Mouse (Mus musculus) liver, embryonic 14.5 days (tissue): ENCODE results near the gene Apbb1ip. TPM values are rescaled to one million over a fixed set of nuclear protein-coding genes. Genes with fewer than 3 reads are reported as not detected.
A peak's percentile ranks its signal among the peaks of the same experiment; 100 is the strongest.

Source experiments
- ATAC-seq: fragments of 200-750 bp; cut with Nextera tagmentation; 2 replicates; pipeline ENCODE4 v1.8.0; 2017; ENCODE audit warnings: moderate number of reproducible peaks, mild to moderate bottlenecking, moderate library complexity; ENCODE audit not compliant: insufficient read depth
- DNase-seq, 3 experiments: peaks; one replicate each; pipeline ENCODE4 v3.0.0-alpha.2; 2012 to 2013; ENCODE audit warnings: low read depth in 3 of 3, low spot score in 3 of 3
- H3K27ac ChIP-seq: fragments of 300-500 bp; sonication (generic); 2 replicates; pipeline ENCODE4 v1.5.1; 2014; ENCODE audit warnings: moderate library complexity, mild to moderate bottlenecking, control low read depth, inconsistent platforms
- H3K27me3 ChIP-seq: fragments of 300-500 bp; sonication (generic); 2 replicates; pipeline ENCODE4 v1.6.1; 2014; ENCODE audit warnings: mild to moderate bottlenecking, low read length, moderate library complexity; ENCODE audit not compliant: control insufficient read depth, insufficient read depth
- H3K36me3 ChIP-seq: fragments of 300-500 bp; sonication (generic); replicated peaks from 2 replicates; pipeline ENCODE4 v1.6.1; 2014; ENCODE audit warnings: low read depth; ENCODE audit not compliant: control insufficient read depth, insufficient read depth
- H3K4me1 ChIP-seq, 2 experiments: fragments of 200-500 bp in 1 of 2; fragments of 300-500 bp in 1 of 2; sonication (generic) in 1 of 2; replicated peaks; 2 replicates each; pipeline ENCODE4 v1.6.1; 2012 to 2014; ENCODE audit warnings: antibody characterized with exemption in 1 of 2, inconsistent platforms in 1 of 2, low read length in 1 of 2; ENCODE audit not compliant: control insufficient read depth in 2 of 2, insufficient read depth in 2 of 2
- H3K4me2 ChIP-seq: fragments of 300-500 bp; sonication (generic); 2 replicates; pipeline ENCODE4 v1.6.1; 2014; ENCODE audit warnings: low read depth, mild to moderate bottlenecking, control low read depth, moderate library complexity
- H3K4me3 ChIP-seq, 2 experiments: fragments of 200-500 bp in 1 of 2; fragments of 300-500 bp in 1 of 2; sonication (generic) in 1 of 2; 2 replicates each; pipeline ENCODE4 v1.5.1; 2012 to 2014; ENCODE audit warnings: low read depth in 2 of 2, low read length in 2 of 2, mild to moderate bottlenecking in 2 of 2, control low read depth in 1 of 2, inconsistent platforms in 1 of 2, moderate library complexity in 1 of 2; ENCODE audit not compliant: insufficient read depth in 1 of 2
- H3K9ac ChIP-seq: fragments of 300-500 bp; sonication (generic); replicated peaks from 2 replicates; pipeline ENCODE4 v1.6.1; 2014; ENCODE audit warnings: mild to moderate bottlenecking, control low read depth, moderate library complexity
- H3K9me3 ChIP-seq: fragments of 300-500 bp; sonication (generic); 2 replicates; pipeline ENCODE4 v1.6.1; 2016; ENCODE audit warnings: low read length, mixed read lengths; ENCODE audit not compliant: control insufficient read depth
- CTCF ChIP-seq: IDR thresholded peaks from 2 replicates; pipeline ENCODE4 v1.5.1; 2016; ENCODE audit warnings: antibody characterized with exemption, low read depth, control low read depth
- EP300 ChIP-seq: IDR thresholded peaks from 2 replicates; pipeline ENCODE4 v1.6.1; 2016; ENCODE audit warnings: antibody characterized with exemption, low read depth
- WGBS: fragments of 180-500 bp; shearing (Covaris S2); extraction: QIAGEN DNeasy Blood & Tissue Kit; methylation state at CpG from one replicate; pipeline ENCODE4 v1.1.7; 2014; ENCODE audit not compliant: insufficient replicate concordance; 5-methylcytosine and 5-hydroxymethylcytosine counted together
- polyA plus RNA-seq, 2 experiments: library from polyadenylated mRNA; depleted of rRNA in 1 of 2; stranded (reverse) in 1 of 2; unstranded in 1 of 2; fragments of >200 nt; fragmentation: Nextera tagmentation in 1 of 2; extraction: Ambion mirVana in 1 of 2; gene quantifications; 2 replicates each; pipeline versions ENCODE4 v1.2.1 to v1.2.3; 2012 to 2014

The Apbb1ip gene
- polyA plus RNA-seq, 2 experiments, result 7.3 to 10.6 TPM

- H3K27me3 ChIP-seq, result no peaks in the 10 kb centered on the region
- H3K36me3 ChIP-seq, result peaks cover 31% of the 10 kb centered on the region
- no peaks in the 10 kb centered on the region for H3K4me1 ChIP-seq
- DNase-seq, result peak in 2 of 3 experiments; percentile 11 to 20
- TF ChIP-seq EP300 (peak; percentile 53), CTCF (no peak)
- peak; percentile 66 for ATAC-seq
- no peak overlapping the region for H3K27ac ChIP-seq
- H3K9me3 ChIP-seq, result no peaks in the 10 kb centered on the region
- H3K9ac ChIP-seq, result no peak overlapping the region
- no peak overlapping the region for H3K4me2 ChIP-seq
- 24% methylated on average over 3 of the region's 3 CpGs for WGBS
- no peak overlapping the region for H3K4me3 ChIP-seq
Measured at GRCm38 (mm10) chr2:22903947-22904346, 130.1 kb downstream of the Apbb1ip start.

- H3K9ac ChIP-seq, result no peak overlapping the region
- H3K27ac ChIP-seq, result no peak overlapping the region
- H3K36me3 ChIP-seq, result peaks cover 21% of the 10 kb centered on the region
- no peak overlapping the region for H3K4me2 ChIP-seq
- 81% methylated on average over 3 of the region's 3 CpGs for WGBS
- ATAC-seq (no peak), DNase-seq (no peak)
- H3K4me1 ChIP-seq, result no peaks in the 10 kb centered on the region
- no peak for TF ChIP-seq CTCF
- no peak for TF ChIP-seq EP300
- no peak overlapping the region for H3K4me3 ChIP-seq
- H3K9me3 ChIP-seq, result no peaks in the 10 kb centered on the region
- H3K27me3 ChIP-seq, result no peaks in the 10 kb centered on the region
Measured at GRCm38 (mm10) chr2:22914421-22914820, 140.5 kb downstream of the Apbb1ip start.

- DNase-seq (no peak), ATAC-seq (no peak)
- H3K27ac ChIP-seq, result no peak overlapping the region
- H3K36me3 ChIP-seq, result peaks cover 15% of the 10 kb centered on the region
- no peak overlapping the region for H3K4me2 ChIP-seq
- no peaks in the 10 kb centered on the region for H3K27me3 ChIP-seq
- no peak for TF ChIP-seq EP300
- TF ChIP-seq CTCF, result no peak
- H3K4me1 ChIP-seq, result no peaks in the 10 kb centered on the region
- 65% methylated on average over 2 of the region's 2 CpGs for WGBS
- no peaks in the 10 kb centered on the region for H3K9me3 ChIP-seq
- H3K4me3 ChIP-seq, result no peak overlapping the region
- H3K9ac ChIP-seq, result no peak overlapping the region
Measured at GRCm38 (mm10) chr2:22918651-22919050, 144.8 kb downstream of the Apbb1ip start.

Other genes starting within 250 kb of the Apbb1ip start
- gene Gad2, start 151.9 kb upstream of the Apbb1ip start, polyA plus RNA-seq (2012; rRNA removed), result 0.03 TPM in 1 of 2 replicates, not detected in the other
- gene Gad2, start 151.9 kb upstream of the Apbb1ip start, polyA plus RNA-seq (2014; fragmentation: Nextera tagmentation; extraction: Ambion mirVana), result not detected in 2 replicates
- gene Pdss1, start 121.4 kb downstream of the Apbb1ip start, polyA plus RNA-seq (2012; rRNA removed), result 7.0 and 8.8 TPM in 2 replicates
- 14.0 and 15.4 TPM in 2 replicates for gene Pdss1, start 121.4 kb downstream of the Apbb1ip start, polyA plus RNA-seq (2014; fragmentation: Nextera tagmentation; extraction: Ambion mirVana)